Mouse (Mus musculus) MEL (cell line): ENCODE results near the gene Pus3. TPM values are rescaled to one million over a fixed set of nuclear protein-coding genes. Genes with fewer than 3 reads are reported as not detected.

ENCODE experiments used
- DNase-seq: peaks from one replicate; pipeline ENCODE4 v3.0.0; 2011; ENCODE audit warnings: low read depth, low spot score
- H3K27ac ChIP-seq: 2 replicates; pipeline ENCODE4 v1.5.1; 2012; ENCODE audit warnings: low read depth, mild to moderate bottlenecking, control low read depth, low read length, moderate library complexity; ENCODE audit not compliant: control insufficient read depth
- H3K27me3 ChIP-seq, 2 experiments: fragments of 150-350 bp in 1 of 2; sonication (generic) in 1 of 2; 2 replicates each; pipeline ENCODE4 v1.6.1; 2012; ENCODE audit warnings: low read length in 2 of 2, mild to moderate bottlenecking in 2 of 2, improper control_type of control experiment in 1 of 2, moderate library complexity in 1 of 2; ENCODE audit not compliant: insufficient read depth in 2 of 2, control insufficient read depth in 1 of 2
- H3K36me3 ChIP-seq, 2 experiments: 2 replicates each; pipeline ENCODE4 v1.6.1; 2012 to 2014; ENCODE audit warnings: low read length in 2 of 2, improper control_type of control experiment in 1 of 2, inconsistent platforms in 1 of 2, mild to moderate bottlenecking in 1 of 2; ENCODE audit not compliant: insufficient read depth in 2 of 2, control insufficient read depth in 1 of 2
- H3K4me1 ChIP-seq, 2 experiments: fragments of 150-350 bp in 1 of 2; sonication (generic) in 1 of 2; 2 replicates each; pipeline ENCODE4 v1.6.1; 2012; ENCODE audit warnings: low read length in 2 of 2, improper control_type of control experiment in 1 of 2, mild to moderate bottlenecking in 1 of 2; ENCODE audit not compliant: insufficient read depth in 2 of 2, control insufficient read depth in 1 of 2
- H3K4me3 ChIP-seq, 2 experiments: fragments of 150-350 bp in 1 of 2; sonication (generic) in 1 of 2; 2 replicates each; pipeline ENCODE4 v1.5.1; 2012; ENCODE audit warnings: low read depth in 2 of 2, low read length in 2 of 2, mild to moderate bottlenecking in 2 of 2, moderate library complexity in 2 of 2, control low read depth in 1 of 2, improper control_type of control experiment in 1 of 2; ENCODE audit not compliant: control insufficient read depth in 1 of 2, insufficient read depth in 1 of 2
- H3K79me2 ChIP-seq: 2 replicates; pipeline ENCODE4 v1.6.1; 2012; ENCODE audit warnings: mild to moderate bottlenecking, low read length, moderate library complexity; ENCODE audit not compliant: control insufficient read depth, poor library complexity, insufficient read depth
- H3K9ac ChIP-seq: 2 replicates; pipeline ENCODE4 v1.6.1; 2012; ENCODE audit warnings: low read depth, mild to moderate bottlenecking, control low read depth, low read length, moderate library complexity; ENCODE audit not compliant: control insufficient read depth, poor library complexity, severe bottlenecking
- H3K9me3 ChIP-seq: fragments of 150-350 bp; sonication (generic); replicated peaks from 2 replicates; pipeline ENCODE4 v1.6.1; 2012; ENCODE audit warnings: mild to moderate bottlenecking, low read length, improper control_type of control experiment, moderate library complexity; ENCODE audit not compliant: insufficient read depth
- BHLHE40 ChIP-seq: IDR thresholded peaks from 2 replicates; pipeline ENCODE4 v1.6.1; 2012; ENCODE audit warnings: low read depth, mild to moderate bottlenecking, inconsistent platforms, low read length, improper control_type of control experiment, borderline replicate concordance
- CHD1 ChIP-seq: IDR thresholded peaks from 2 replicates; pipeline ENCODE4 v1.6.1; 2012; ENCODE audit warnings: low read depth, mild to moderate bottlenecking, inconsistent platforms, low read length, improper control_type of control experiment
- CHD2 ChIP-seq: IDR thresholded peaks from 2 replicates; pipeline ENCODE4 v1.6.1; 2011; ENCODE audit warnings: low read length, improper control_type of control experiment
- CTCF ChIP-seq, 3 experiments: IDR thresholded peaks in 2 of 3; conservative IDR thresholded peaks in 1 of 3; 2 replicates each; pipeline ENCODE4 v1.5.1; 2011 to 2012; ENCODE audit warnings: low read length in 3 of 3, low read depth in 2 of 3, mild to moderate bottlenecking in 2 of 3, improper control_type of control experiment in 1 of 3, inconsistent platforms in 1 of 3, mixed read lengths in 1 of 3, moderate library complexity in 1 of 3; ENCODE audit not compliant: control insufficient read depth in 1 of 3, insufficient read depth in 1 of 3, poor library complexity in 1 of 3, severe bottlenecking in 1 of 3
- EP300 ChIP-seq, 2 experiments: IDR thresholded peaks; 2 replicates each; pipeline ENCODE4 v1.6.1; 2011; ENCODE audit warnings: improper control_type of control experiment in 2 of 2, low read length in 2 of 2, low read depth in 1 of 2, mild to moderate bottlenecking in 1 of 2
- ETS1 ChIP-seq: IDR thresholded peaks from 2 replicates; pipeline ENCODE4 v1.6.1; 2012; ENCODE audit warnings: low read depth, mild to moderate bottlenecking, inconsistent platforms, low read length, improper control_type of control experiment, moderate library complexity
- HCFC1 ChIP-seq: IDR thresholded peaks from 2 replicates; pipeline ENCODE4 v1.6.1; 2012; ENCODE audit warnings: low read depth, mild to moderate bottlenecking, inconsistent platforms, low read length, improper control_type of control experiment, moderate library complexity
- MAFK ChIP-seq: IDR thresholded peaks from 2 replicates; pipeline ENCODE4 v1.6.1; 2011; ENCODE audit warnings: low read depth, mild to moderate bottlenecking, low read length, improper control_type of control experiment, borderline replicate concordance
- MAX ChIP-seq: IDR thresholded peaks from 2 replicates; pipeline ENCODE4 v1.6.1; 2011; ENCODE audit warnings: low read length, improper control_type of control experiment
- POLR2A ChIP-seq, 2 experiments: IDR thresholded peaks; 2 replicates each; pipeline ENCODE4 v1.6.1; 2011 to 2012; ENCODE audit warnings: low read length in 2 of 2, mild to moderate bottlenecking in 2 of 2, control low read depth in 1 of 2, improper control_type of control experiment in 1 of 2, low read depth in 1 of 2, moderate library complexity in 1 of 2; ENCODE audit not compliant: control insufficient read depth in 1 of 2, insufficient read depth in 1 of 2, poor library complexity in 1 of 2
- POLR2AphosphoS2 ChIP-seq: IDR thresholded peaks from 2 replicates; pipeline ENCODE4 v1.6.1; 2011; ENCODE audit warnings: low read length, improper control_type of control experiment
- POLR2AphosphoS5 ChIP-seq: IDR thresholded peaks from 2 replicates; pipeline ENCODE4 v1.6.1; 2012; ENCODE audit warnings: low read depth, borderline replicate concordance, mild to moderate bottlenecking, inconsistent platforms, low read length, moderate library complexity, mixed read lengths
- RAD21 ChIP-seq: IDR thresholded peaks from 2 replicates; pipeline ENCODE4 v1.6.1; 2011; ENCODE audit warnings: mild to moderate bottlenecking, low read depth, low read length, improper control_type of control experiment
- RCOR1 ChIP-seq: IDR thresholded peaks from 2 replicates; pipeline ENCODE4 v1.6.1; 2012; ENCODE audit warnings: low read depth, mild to moderate bottlenecking, inconsistent platforms, low read length, improper control_type of control experiment
- SMC3 ChIP-seq: IDR thresholded peaks from 2 replicates; pipeline ENCODE4 v1.6.1; 2011; ENCODE audit warnings: low read depth, low read length, improper control_type of control experiment
- TAL1 ChIP-seq: IDR thresholded peaks from 2 replicates; pipeline ENCODE4 v1.6.1; 2012; ENCODE audit warnings: mild to moderate bottlenecking, inconsistent platforms, low read length, moderate library complexity, mixed read lengths
- TBP ChIP-seq: IDR thresholded peaks from 2 replicates; pipeline ENCODE4 v1.8.0; 2011; ENCODE audit warnings: low read depth, low read length, improper control_type of control experiment
- UBTF ChIP-seq: IDR thresholded peaks from 2 replicates; pipeline ENCODE4 v1.6.1; 2012; ENCODE audit warnings: low read depth, mild to moderate bottlenecking, inconsistent platforms, low read length, improper control_type of control experiment, moderate library complexity, borderline replicate concordance; ENCODE audit not compliant: insufficient read depth
- USF1 ChIP-seq: IDR thresholded peaks from 2 replicates; pipeline ENCODE4 v1.6.1; 2014; ENCODE audit warnings: low read depth, mild to moderate bottlenecking, inconsistent platforms, low read length, improper control_type of control experiment, moderate library complexity
- ZC3H11A ChIP-seq: IDR thresholded peaks from 2 replicates; pipeline ENCODE4 v1.6.1; 2012; ENCODE audit warnings: low read depth, mild to moderate bottlenecking, inconsistent platforms, low read length, improper control_type of control experiment
- polyA plus RNA-seq, 2 experiments: library from polyadenylated mRNA; stranded (reverse) in 1 of 2; unstranded in 1 of 2; fragments of >175 nt in 1 of 2; fragments of >200 nt in 1 of 2; gene quantifications; 2 replicates each; pipeline versions ENCODE4 v1.2.1 to v1.2.4; 2012; ENCODE audit warnings: low replicate concordance in 2 of 2, low read depth in 1 of 2; ENCODE audit not compliant: insufficient read length in 2 of 2, insufficient read depth in 1 of 2, missing spikeins in 1 of 2
- total RNA-seq: library from RNA; depleted of rRNA; stranded (reverse); fragments of 300-350 nt; gene quantifications from 2 replicates; pipeline ENCODE4 v1.2.3, GENCODE M21; 2012

Gene Pus3
- total and polyA plus RNA-seq, 3 experiments, result 15.8 to 23.8 TPM; not detected in 1

- Histone ChIP-seq H3K27ac (no peak overlapping the region), H3K9ac (no peak overlapping the region), H3K79me2 (no peaks in the 10 kb centered on the region), H3K36me3 (peaks cover 0 to 2% of the 10 kb centered on the region in 2 experiments; a peak in 2 of 4 replicates), H3K27me3 (no peaks in the 10 kb centered on the region), H3K4me1 (peaks cover 0 to 12% of the 10 kb centered on the region in 2 experiments; a peak in 3 of 4 replicates), H3K9me3 (no peaks in the 10 kb centered on the region), H3K4me3 (no peak overlapping the region)
- TF ChIP-seq SMC3, result no peak
- no peak for TF ChIP-seq CTCF (IDR thresholded peaks at IDR 0.05 in 2 of 3, conservative IDR thresholded peaks at IDR 0.05 in 1 of 3; ENCODE audit: control insufficient read depth in 1 of 3, insufficient read depth in 1 of 3, low read depth in 2 of 3, low read length in 3 of 3, poor library complexity in 1 of 3, severe bottlenecking in 1 of 3)
- no peak for TF ChIP-seq CHD1
- TF ChIP-seq EP300 (IDR thresholded peaks at IDR 0.05; ENCODE audit: low read depth in 1 of 2, low read length in 2 of 2), result no peak
- no peak for TF ChIP-seq TAL1
- TF ChIP-seq USF1, result no peak
- TF ChIP-seq POLR2A (IDR thresholded peaks at IDR 0.05; ENCODE audit: control insufficient read depth in 1 of 2, insufficient read depth in 1 of 2, low read depth in 1 of 2, low read length in 2 of 2, poor library complexity in 1 of 2), result no peak
- no peak for TF ChIP-seq POLR2AphosphoS2
- no peak for TF ChIP-seq ETS1
- TF ChIP-seq MAFK, result no peak
- no peak for TF ChIP-seq BHLHE40
- no peak for TF ChIP-seq CHD2
- TF ChIP-seq RCOR1, result no peak
- TF ChIP-seq UBTF, result no peak
- DNase-seq, result no peak
Measured at GRCm38 (mm10) chr9:35541024-35541423, 17.4 kb upstream of the Pus3 start.

GRCm38 (mm10) chr9:35541488-35541887 is 16.9 kb upstream of the Pus3 start:
- Histone ChIP-seq H3K9ac (no peak overlapping the region; the same call in 1 of the 2 replicates), H3K9me3 (no peaks in the 10 kb centered on the region), H3K36me3 (peaks cover 0 to 6% of the 10 kb centered on the region in 2 experiments; a peak in 2 of 4 replicates), H3K4me3 (no peak overlapping the region), H3K27ac (no peak overlapping the region), H3K79me2 (no peaks in the 10 kb centered on the region), H3K4me1 (peaks cover 4 to 14% of the 10 kb centered on the region in 2 experiments), H3K27me3 (no peaks in the 10 kb centered on the region)
- DNase-seq, result peak; percentile 84
- peak; percentile 70 to 90 (median 77) for TF ChIP-seq CTCF (IDR thresholded peaks at IDR 0.05 in 2 of 3, conservative IDR thresholded peaks at IDR 0.05 in 1 of 3; ENCODE audit: control insufficient read depth in 1 of 3, insufficient read depth in 1 of 3, low read depth in 2 of 3, low read length in 3 of 3, poor library complexity in 1 of 3, severe bottlenecking in 1 of 3)
- no peak for TF ChIP-seq POLR2AphosphoS5
- TF ChIP-seq ZC3H11A, result 0 out of 2 replicates have a peak, but pooled peaks have one; percentile 49
- TF ChIP-seq RAD21, result peak; percentile 82
- TF ChIP-seq TAL1, result no peak
- no peak for TF ChIP-seq TBP
- no peak for TF ChIP-seq HCFC1
- TF ChIP-seq SMC3, result peak; percentile 76
- TF ChIP-seq MAX, result 0 out of 2 replicates have a peak, but pooled peaks have one; percentile 25
